14 mouse cellular contexts compared by ENCODE assay signal in the genomic region with DNA sequence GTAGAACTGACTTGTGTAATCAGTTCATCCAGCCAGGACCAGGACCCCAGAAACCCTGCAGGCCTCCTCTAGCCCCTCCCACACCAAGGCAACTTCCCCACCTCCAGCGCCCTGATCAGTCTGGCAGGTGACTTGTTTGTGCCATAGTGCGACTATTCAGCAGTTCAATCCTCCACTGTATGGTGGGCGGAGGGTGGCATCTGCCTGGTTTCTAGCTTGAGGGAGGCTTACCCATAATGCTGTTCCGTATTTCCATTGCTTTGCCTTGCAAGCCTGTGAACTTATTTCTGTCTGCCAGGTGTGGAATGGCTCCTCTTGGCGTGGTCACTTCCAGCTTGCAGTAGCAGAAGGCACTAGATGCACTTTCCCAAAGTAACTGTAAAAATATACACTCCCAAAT. TPM values are rescaled to one million over a fixed set of nuclear protein-coding genes. Genes with fewer than 3 reads are reported as not detected.
DNase-seq lines count a peak whose midpoint lies in the region; ATAC-seq and TF ChIP-seq lines count a peak whose summit lies in the region.
"Had no signal": no experiment of that assay in that cellular context is flagged by ENCODE, and none has a peak within 500 bp of the region (broad histone marks: within the 10 kb centered on the region; RNA-seq: fewer than 3 reads in every experiment).

No protein-coding gene starts in this region.

- H3K27ac ChIP-seq in hindbrain, embryonic 13.5 days: no peak overlapping the region
- H3K27ac ChIP-seq in hindbrain, embryonic 11.5 days (ENCODE audit: low read depth, low read length): no peak overlapping the region
- H3K27ac ChIP-seq in MEL (ENCODE audit: control insufficient read depth, low read depth, low read length): no peak overlapping the region
- no peak overlapping the region for H3K27ac ChIP-seq in kidney, embryonic 16.5 days (ENCODE audit: low read length)
- H3K27ac ChIP-seq: embryonic facial prominence, embryonic 12.5 days; hindbrain, embryonic 15.5 days; layer of hippocampus, adult 2 months had no signal

- no peaks in the 10 kb centered on the region for H3K9me3 ChIP-seq in hindbrain, embryonic 13.5 days
- no peaks in the 10 kb centered on the region for H3K9me3 ChIP-seq in hindbrain, embryonic 11.5 days (ENCODE audit: control insufficient read depth, low read length)
- H3K9me3 ChIP-seq in MEL (replicated peaks; ENCODE audit: insufficient read depth, low read length): no peaks in the 10 kb centered on the region
- no peaks in the 10 kb centered on the region for H3K9me3 ChIP-seq in kidney, embryonic 16.5 days (ENCODE audit: low read length)
- H3K9me3 ChIP-seq: embryonic facial prominence, embryonic 12.5 days; hindbrain, embryonic 15.5 days had no signal

- no peak for TF ChIP-seq POLR2A in MEL (IDR thresholded peaks at IDR 0.05; ENCODE audit: control insufficient read depth in 1 of 2, insufficient read depth in 1 of 2, low read depth in 1 of 2, low read length in 2 of 2, poor library complexity in 1 of 2)

- H3K27me3 ChIP-seq in hindbrain, embryonic 13.5 days: 0 out of 2 replicates have a peak, but pooled peaks cover 5% of the 10 kb centered on the region
- H3K27me3 ChIP-seq in hindbrain, embryonic 11.5 days (ENCODE audit: control insufficient read depth, insufficient read depth, low read length): no peaks in the 10 kb centered on the region
- no peaks in the 10 kb centered on the region for H3K27me3 ChIP-seq in MEL (ENCODE audit: control insufficient read depth in 1 of 2, insufficient read depth in 2 of 2, low read length in 2 of 2)
- H3K27me3 ChIP-seq in kidney, embryonic 16.5 days (ENCODE audit: insufficient read depth, low read length): peaks cover 4% of the 10 kb centered on the region; the same call in 1 of the 2 replicates
- H3K27me3 ChIP-seq: embryonic facial prominence, embryonic 12.5 days; hindbrain, embryonic 15.5 days had no signal

- DNase-seq in hindbrain, embryonic 11.5 days (ENCODE audit: low spot score): no peak
- peak; percentile 54 for DNase-seq in right cerebral cortex, adult 18-20 months
- DNase-seq in right cerebral cortex, postnatal 14 days: no peak
- peak; percentile 21 for DNase-seq in MEL (ENCODE audit: low read depth, low spot score)
- no peak for DNase-seq in ovary, adult 18-20 months (ENCODE audit: low spot score)
- DNase-seq: gastrocnemius, postnatal 14 days had no signal

- no peak for TF ChIP-seq CTCF in MEL (IDR thresholded peaks at IDR 0.05 in 2 of 3, conservative IDR thresholded peaks at IDR 0.05 in 1 of 3; ENCODE audit: control insufficient read depth in 1 of 3, insufficient read depth in 1 of 3, low read depth in 2 of 3, low read length in 3 of 3, poor library complexity in 1 of 3, severe bottlenecking in 1 of 3)

- TF ChIP-seq EP300 in MEL (IDR thresholded peaks at IDR 0.05; ENCODE audit: low read depth in 1 of 2, low read length in 2 of 2): no peak

- H3K36me3 ChIP-seq in hindbrain, embryonic 13.5 days: no peaks in the 10 kb centered on the region
- H3K36me3 ChIP-seq in hindbrain, embryonic 11.5 days (ENCODE audit: control insufficient read depth, insufficient read depth, low read length): no peaks in the 10 kb centered on the region
- no peaks in the 10 kb centered on the region for H3K36me3 ChIP-seq in MEL (ENCODE audit: control insufficient read depth in 1 of 2, insufficient read depth in 2 of 2, low read length in 2 of 2)
- H3K36me3 ChIP-seq in kidney, embryonic 16.5 days (ENCODE audit: insufficient read depth, low read length): no peaks in the 10 kb centered on the region
- H3K36me3 ChIP-seq: embryonic facial prominence, embryonic 12.5 days; hindbrain, embryonic 15.5 days had no signal

- 0 out of 2 replicates have a peak overlapping the region, but pooled peaks have one; percentile 25 for H3K9ac ChIP-seq in hindbrain, embryonic 13.5 days
- no peak overlapping the region for H3K9ac ChIP-seq in hindbrain, embryonic 11.5 days (ENCODE audit: low read depth, low read length)
- H3K9ac ChIP-seq in MEL (ENCODE audit: control insufficient read depth, low read depth, low read length, poor library complexity, severe bottlenecking): no peak overlapping the region
- H3K9ac ChIP-seq in kidney, embryonic 16.5 days (replicated peaks; ENCODE audit: low read length): no peak overlapping the region
- H3K9ac ChIP-seq: embryonic facial prominence, embryonic 12.5 days; hindbrain, embryonic 15.5 days had no signal

- ATAC-seq in hindbrain, embryonic 13.5 days (ENCODE audit: low FRiP score): 0 out of 2 replicates have a peak, but pooled peaks have one; percentile 32
- no peak for ATAC-seq in hindbrain, embryonic 11.5 days (ENCODE audit: low FRiP score)
- ATAC-seq in megakaryocyte progenitor cell, adult 5-6 weeks (replicated peaks; ENCODE audit: poor library complexity): 0 out of 2 replicates have a peak, but pooled peaks have one; percentile 29
- no peak for ATAC-seq in kidney, embryonic 16.5 days (ENCODE audit: low FRiP score, low TSS enrichment)

- 73% methylated on average over 5 of the region's 5 CpGs for WGBS in hindbrain, embryonic 13.5 days
- 82% methylated on average over 5 of the region's 5 CpGs for WGBS in hindbrain, embryonic 11.5 days
- WGBS in kidney, embryonic 16.5 days: 82% methylated on average over 5 of the region's 5 CpGs

- H3K4me2 ChIP-seq in hindbrain, embryonic 13.5 days: no peak overlapping the region
- no peak overlapping the region for H3K4me2 ChIP-seq in hindbrain, embryonic 11.5 days (replicated peaks; ENCODE audit: low read depth, low read length)
- no peak overlapping the region for H3K4me2 ChIP-seq in kidney, embryonic 16.5 days (replicated peaks; ENCODE audit: low read depth, low read length)
- H3K4me2 ChIP-seq: embryonic facial prominence, embryonic 12.5 days; hindbrain, embryonic 15.5 days; midbrain, embryonic 11.5 days had no signal

- no peak overlapping the region for H3K4me3 ChIP-seq in hindbrain, embryonic 13.5 days
- H3K4me3 ChIP-seq in hindbrain, embryonic 11.5 days (ENCODE audit: low read depth, low read length): no peak overlapping the region
- H3K4me3 ChIP-seq in MEL (ENCODE audit: control insufficient read depth in 1 of 2, insufficient read depth in 1 of 2, low read depth in 2 of 2, low read length in 2 of 2): no peak overlapping the region
- no peak overlapping the region for H3K4me3 ChIP-seq in kidney, embryonic 16.5 days (ENCODE audit: low read length)
- H3K4me3 ChIP-seq: embryonic facial prominence, embryonic 12.5 days; hindbrain, embryonic 15.5 days; layer of hippocampus, adult 2 months had no signal

- H3K4me1 ChIP-seq in hindbrain, embryonic 13.5 days (replicated peaks): no peaks in the 10 kb centered on the region
- no peaks in the 10 kb centered on the region for H3K4me1 ChIP-seq in hindbrain, embryonic 11.5 days (replicated peaks; ENCODE audit: control insufficient read depth, insufficient read depth, low read length)
- H3K4me1 ChIP-seq in MEL (ENCODE audit: control insufficient read depth in 1 of 2, insufficient read depth in 2 of 2, low read length in 2 of 2): peaks cover 0 to 7% of the 10 kb centered on the region in 2 experiments; a peak in 2 of 4 replicates
- H3K4me1 ChIP-seq in kidney, embryonic 16.5 days (ENCODE audit: insufficient read depth, low read length): no peaks in the 10 kb centered on the region
- H3K4me1 ChIP-seq: embryonic facial prominence, embryonic 12.5 days; hindbrain, embryonic 15.5 days had no signal

- TF ChIP-seq RAD21 in MEL (IDR thresholded peaks at IDR 0.05; ENCODE audit: low read depth, low read length): no peak

- no peaks in the 10 kb centered on the region for H3K79me2 ChIP-seq in MEL (ENCODE audit: control insufficient read depth, insufficient read depth, low read length, poor library complexity)

TF ChIP-seq in MEL, 35 proteins besides CTCF, POLR2A, EP300 and RAD21:
- TF ChIP-seq MYC (IDR thresholded peaks at IDR 0.05; ENCODE audit: low read depth, low read length) (no peak), MXI1 (IDR thresholded peaks at IDR 0.05; ENCODE audit: low read depth, low read length) (no peak), USF1 (IDR thresholded peaks at IDR 0.05; ENCODE audit: low read depth, low read length) (no peak), ZKSCAN1 (IDR thresholded peaks at IDR 0.05; ENCODE audit: low read depth, low read length) (no peak), ZMIZ1 (IDR thresholded peaks at IDR 0.05; ENCODE audit: low read depth, low read length) (no peak), POLR2AphosphoS5 (IDR thresholded peaks at IDR 0.05; ENCODE audit: borderline replicate concordance, low read depth, low read length) (no peak), NRF1 (IDR thresholded peaks at IDR 0.05; ENCODE audit: insufficient read depth, low read depth, low read length, poor library complexity, severe bottlenecking) (no peak), RCOR1 (IDR thresholded peaks at IDR 0.05; ENCODE audit: low read depth, low read length) (no peak), ELF1 (IDR thresholded peaks at IDR 0.05; ENCODE audit: low read depth, low read length) (no peak)
TF ChIP-seq in MEL: peak in this region for 0.

RNA-seq across cellular contexts. Expression of gene Srsf6, which starts 8.5 kb away (rescaled TPM):
- 169 and 173 TPM in 2 replicates for polyA plus RNA-seq in hindbrain, embryonic 13.5 days (2015; fragmentation: Nextera tagmentation; extraction: Ambion mirVana)
- 265 and 280 TPM in 2 replicates for polyA plus RNA-seq in hindbrain, embryonic 11.5 days (2014; fragmentation: Nextera tagmentation; extraction: Ambion mirVana)
- 155 and 173 TPM in 2 replicates for total RNA-seq in MEL (2012; rRNA removed)
- 100 to 1,000 TPM in 1 of 2 experiments, 10 to 100 TPM in 1; 69.2 to 284 TPM for polyA plus RNA-seq in MEL (2012; ENCODE audit: insufficient read depth in 1 of 2, insufficient read length in 2 of 2, low read depth in 1 of 2, low replicate concordance in 2 of 2, missing spikeins in 1 of 2)
- total RNA-seq in megakaryocyte progenitor cell, adult 5-6 weeks (2015): 239 and 254 TPM in 2 replicates
- total RNA-seq in megakaryocyte progenitor cell, adult 5-6 weeks (2017): 221 and 260 TPM in 2 replicates
- 206 and 214 TPM in 2 replicates for polyA plus RNA-seq in kidney, embryonic 16.5 days (2015; fragmentation: Nextera tagmentation; extraction: Ambion mirVana)

RNA-seq across cellular contexts. Expression of gene L3mbtl1, which starts 20.4 kb away (rescaled TPM):
- polyA plus RNA-seq in hindbrain, embryonic 13.5 days (2015; fragmentation: Nextera tagmentation; extraction: Ambion mirVana): 0.69 and 1.3 TPM in 2 replicates
- polyA plus RNA-seq in hindbrain, embryonic 11.5 days (2014; fragmentation: Nextera tagmentation; extraction: Ambion mirVana): 0.13 and 0.45 TPM in 2 replicates
- 0.04 and 0.20 TPM in 2 replicates for total RNA-seq in MEL (2012; rRNA removed)
- under 1 TPM in 1 of 2 experiments, not detected in 1; 0.31 TPM for polyA plus RNA-seq in MEL (2012; ENCODE audit: insufficient read depth in 1 of 2, insufficient read length in 2 of 2, low read depth in 1 of 2, low replicate concordance in 2 of 2, missing spikeins in 1 of 2)
- not detected in 2 replicates for total RNA-seq in megakaryocyte progenitor cell, adult 5-6 weeks (2015)
- not detected in 2 replicates for total RNA-seq in megakaryocyte progenitor cell, adult 5-6 weeks (2017)
- polyA plus RNA-seq in kidney, embryonic 16.5 days (2015; fragmentation: Nextera tagmentation; extraction: Ambion mirVana): 0.09 and 0.14 TPM in 2 replicates
- total RNA-seq: gastrocnemius, postnatal 14 days had no signal
- polyA plus RNA-seq: midbrain, embryonic 11.5 days; small intestine, adult 2 months had no signal

Comparison
In these comparisons a context has a peak if more than half of its experiments do, and no peak if none do; other contexts are left out.
1. ATAC-seq: peak in hindbrain, embryonic 13.5 days (single experiment) and megakaryocyte progenitor cell, adult 5-6 weeks (single experiment); none in hindbrain, embryonic 11.5 days (single experiment) and kidney, embryonic 16.5 days (single experiment).
2. DNase-seq: peak in right cerebral cortex, adult 18-20 months (single experiment) and MEL (single experiment); none in hindbrain, embryonic 11.5 days (single experiment), right cerebral cortex, postnatal 14 days (single experiment) and ovary, adult 18-20 months (single experiment).